In the genomic region with DNA sequence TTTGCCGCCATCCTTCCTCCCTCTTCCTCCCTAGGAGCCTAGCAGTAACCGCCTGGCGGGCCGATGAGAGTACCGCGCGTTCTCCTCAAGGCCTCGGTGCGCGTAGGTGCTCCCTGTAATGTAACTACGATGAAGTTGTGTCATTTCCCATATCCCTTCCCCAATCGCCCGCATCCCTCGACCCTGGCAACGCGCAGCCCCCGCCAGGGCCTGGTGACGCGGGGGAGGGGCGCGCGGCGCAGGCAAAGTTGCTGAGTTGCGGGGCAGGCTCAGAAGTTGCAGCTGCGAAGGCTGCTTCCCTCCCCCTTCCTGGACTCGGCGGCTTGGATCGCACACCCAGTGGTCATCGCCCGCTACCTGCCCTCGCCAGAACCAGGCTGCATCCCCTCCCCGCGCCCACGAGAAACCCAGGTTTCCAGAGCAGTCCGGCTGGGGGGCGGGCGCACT, we compare ENCODE assay signal across 8 mouse cellular contexts. TPM values are rescaled to one million over a fixed set of nuclear protein-coding genes. Genes with fewer than 3 reads are reported as not detected.
DNase-seq lines count a peak whose midpoint lies in the region; ATAC-seq and TF ChIP-seq lines count a peak whose summit lies in the region.

Rreb1 (plus strand) TSS at position 254 of the 447 bp plus-strand sequence.

- H3K27ac ChIP-seq in forebrain, embryonic 14.5 days (ENCODE audit: low read depth, low read length), result no peak within 1 kb of the TSS
- H3K27ac ChIP-seq in heart, embryonic 16.5 days (ENCODE audit: low read length), result no peak within 1 kb of the TSS; the same call in 1 of the 2 replicates
- peak within 1 kb of the TSS; percentile 38; the same call in 1 of the 2 replicates for H3K27ac ChIP-seq in liver, embryonic 15.5 days (replicated peaks)
- no peak within 1 kb of the TSS for H3K27ac ChIP-seq in neural tube, embryonic 11.5 days (ENCODE audit: low read depth, low read length)
- peak within 1 kb of the TSS; percentile 81 for H3K27ac ChIP-seq in thymus, adult 2 months (ENCODE audit: control insufficient read depth, insufficient read depth, low read length)

- no peak for TF ChIP-seq POLR2A in thymus, adult 2 months (IDR thresholded peaks at IDR 0.05; ENCODE audit: control insufficient read depth, extremely low read depth, insufficient read depth, low read length, poor library complexity)

- TF ChIP-seq CTCF in thymus, adult 2 months (IDR thresholded peaks at IDR 0.05; ENCODE audit: borderline replicate concordance, control insufficient read depth, extremely low read depth, insufficient read depth, low read length, poor library complexity), result 0 out of 2 replicates have a peak, but pooled peaks have one; percentile 27

- peak within 1 kb of the TSS; percentile 57 for H3K9ac ChIP-seq in forebrain, embryonic 14.5 days (ENCODE audit: low read length)
- peak within 1 kb of the TSS; percentile 80 for H3K9ac ChIP-seq in heart, embryonic 16.5 days (ENCODE audit: low read length)
- peak within 1 kb of the TSS; percentile 30 for H3K9ac ChIP-seq in liver, embryonic 15.5 days
- H3K9ac ChIP-seq in neural tube, embryonic 11.5 days (ENCODE audit: low read length), result peak within 1 kb of the TSS; percentile 55

- peak; percentile 71 for ATAC-seq in forebrain, embryonic 14.5 days
- peak; percentile 56 for ATAC-seq in heart, embryonic 16.5 days (replicated peaks; ENCODE audit: extremely low read depth, insufficient read depth, low FRiP score)
- 0 out of 2 replicates have a peak, but pooled peaks have one; percentile 37 for ATAC-seq in liver, embryonic 15.5 days (ENCODE audit: insufficient read depth)
- peak; percentile 50; the same call in 1 of the 2 replicates for ATAC-seq in neural tube, embryonic 11.5 days (ENCODE audit: insufficient read depth, low FRiP score, low TSS enrichment)

- peak within 1 kb of the TSS; percentile 100 for H3K4me2 ChIP-seq in forebrain, embryonic 14.5 days (ENCODE audit: low read length)
- H3K4me2 ChIP-seq in heart, embryonic 16.5 days (ENCODE audit: low read depth, low read length), result peak within 1 kb of the TSS; percentile 100
- H3K4me2 ChIP-seq in liver, embryonic 15.5 days, result peak within 1 kb of the TSS; percentile 91
- H3K4me2 ChIP-seq in neural tube, embryonic 11.5 days (ENCODE audit: low read depth), result peak within 1 kb of the TSS; percentile 100

- H3K9me3 ChIP-seq in forebrain, embryonic 14.5 days (replicated peaks; ENCODE audit: control insufficient read depth, low read length), result no peaks in the 10 kb centered on the region
- no peaks in the 10 kb centered on the region for H3K9me3 ChIP-seq in heart, embryonic 16.5 days (replicated peaks; ENCODE audit: control insufficient read depth, low read length)
- H3K9me3 ChIP-seq in liver, embryonic 15.5 days (replicated peaks), result no peaks in the 10 kb centered on the region
- H3K9me3 ChIP-seq in neural tube, embryonic 11.5 days (ENCODE audit: control insufficient read depth, low read length), result no peaks in the 10 kb centered on the region

- peaks cover 7% of the 10 kb centered on the region; the same call in 1 of the 2 replicates for H3K4me1 ChIP-seq in forebrain, embryonic 14.5 days (ENCODE audit: control insufficient read depth, insufficient read depth, low read length)
- H3K4me1 ChIP-seq in heart, embryonic 16.5 days (ENCODE audit: control insufficient read depth, insufficient read depth, low read length), result peaks cover 8% of the 10 kb centered on the region
- H3K4me1 ChIP-seq in liver, embryonic 15.5 days (replicated peaks), result peaks cover 27% of the 10 kb centered on the region
- peaks cover 3% of the 10 kb centered on the region; the same call in 1 of the 2 replicates for H3K4me1 ChIP-seq in neural tube, embryonic 11.5 days (ENCODE audit: control insufficient read depth, insufficient read depth, low read length)
- peaks cover 25% of the 10 kb centered on the region for H3K4me1 ChIP-seq in thymus, adult 2 months (replicated peaks; ENCODE audit: control insufficient read depth, insufficient read depth, low read length)

- peaks cover 29% of the 10 kb centered on the region for H3K27me3 ChIP-seq in forebrain, embryonic 14.5 days (replicated peaks; ENCODE audit: control insufficient read depth, insufficient read depth, low read length)
- H3K27me3 ChIP-seq in heart, embryonic 16.5 days (ENCODE audit: control insufficient read depth, insufficient read depth, low read length), result 0 out of 2 replicates have a peak, but pooled peaks cover 2% of the 10 kb centered on the region
- peaks cover 26% of the 10 kb centered on the region for H3K27me3 ChIP-seq in liver, embryonic 15.5 days
- H3K27me3 ChIP-seq in neural tube, embryonic 11.5 days (ENCODE audit: control insufficient read depth, insufficient read depth, low read length), result peaks cover 15% of the 10 kb centered on the region
- H3K27me3 ChIP-seq in thymus, adult 2 months (ENCODE audit: control insufficient read depth, insufficient read depth, low read length), result no peaks in the 10 kb centered on the region

- DNase-seq in urinary bladder, adult 18-20 months (ENCODE audit: low spot score in 2 of 2), result peak; percentile 14 to 57
- DNase-seq in urinary bladder, postnatal 10 days (ENCODE audit: low spot score), result no peak
- DNase-seq in forebrain, embryonic 14.5 days (ENCODE audit: low spot score), result peak; percentile 47
- DNase-seq in kidney, postnatal 36 days, result peak; percentile 44 to 70
- peak; percentile 58 for DNase-seq in neural tube, embryonic 11.5 days (ENCODE audit: low spot score)
- DNase-seq in thymus, adult 2 months, result peak; percentile 72

- H3K4me3 ChIP-seq in forebrain, embryonic 14.5 days (ENCODE audit: low read depth, low read length), result peak within 1 kb of the TSS; percentile 49
- peak within 1 kb of the TSS; percentile 73 for H3K4me3 ChIP-seq in heart, embryonic 16.5 days (ENCODE audit: low read length)
- peak within 1 kb of the TSS; percentile 59 for H3K4me3 ChIP-seq in liver, embryonic 15.5 days (replicated peaks)
- peak within 1 kb of the TSS; percentile 52 for H3K4me3 ChIP-seq in neural tube, embryonic 11.5 days (ENCODE audit: low read depth, low read length)
- H3K4me3 ChIP-seq in thymus, adult 2 months (ENCODE audit: control insufficient read depth, insufficient read depth, low read length), result peak within 1 kb of the TSS; percentile 74

- under 1% methylated on average over 35 of the region's 37 CpGs for WGBS in forebrain, embryonic 14.5 days
- under 1% methylated on average over 34 of the region's 37 CpGs for WGBS in heart, embryonic 16.5 days
- WGBS in liver, embryonic 15.5 days (ENCODE audit: insufficient replicate concordance), result under 1% methylated on average over 36 of the region's 37 CpGs
- under 1% methylated on average over 35 of the region's 37 CpGs for WGBS in neural tube, embryonic 11.5 days
- 1% methylated on average over 37 of the region's 37 CpGs for WGBS in thymus, adult 2 months

- no peaks in the 10 kb centered on the region for H3K36me3 ChIP-seq in forebrain, embryonic 14.5 days (ENCODE audit: control insufficient read depth, insufficient read depth, low read length)
- H3K36me3 ChIP-seq in heart, embryonic 16.5 days (ENCODE audit: control insufficient read depth, insufficient read depth), result no peaks in the 10 kb centered on the region
- H3K36me3 ChIP-seq in liver, embryonic 15.5 days (replicated peaks), result no peaks in the 10 kb centered on the region
- no peaks in the 10 kb centered on the region for H3K36me3 ChIP-seq in neural tube, embryonic 11.5 days (ENCODE audit: control insufficient read depth, insufficient read depth, low read length)
- H3K36me3 ChIP-seq in thymus, adult 2 months (ENCODE audit: control insufficient read depth, insufficient read depth, low read length), result no peaks in the 10 kb centered on the region

RNA-seq across cellular contexts. Expression of gene Rreb1, which starts in this region (rescaled TPM):
- 1.4 and 1.5 TPM in 2 replicates for polyA plus RNA-seq in forebrain, embryonic 14.5 days (2014; fragmentation: Nextera tagmentation; extraction: Ambion mirVana)
- polyA plus RNA-seq in heart, embryonic 16.5 days (2015; fragmentation: Nextera tagmentation; extraction: Ambion mirVana), result 13.0 TPM in 2 replicates
- polyA plus RNA-seq in liver, embryonic 15.5 days (2015; fragmentation: Nextera tagmentation; extraction: Ambion mirVana), result 5.0 and 5.4 TPM in 2 replicates
- 5.9 and 6.4 TPM in 2 replicates for polyA plus RNA-seq in neural tube, embryonic 11.5 days (2014; fragmentation: Nextera tagmentation; extraction: Ambion mirVana)
- 37.5 and 46.9 TPM in 2 replicates for polyA plus RNA-seq in thymus, adult 2 months (2012; rRNA removed)

Comparison
In these comparisons a context has a peak if more than half of its experiments do, and no peak if none do; other contexts are left out.
1. H3K27ac ChIP-seq: peak in liver, embryonic 15.5 days (single experiment) and thymus, adult 2 months (single experiment); none in forebrain, embryonic 14.5 days (single experiment), heart, embryonic 16.5 days (single experiment) and neural tube, embryonic 11.5 days (single experiment).
2. H3K9ac ChIP-seq: peak in every context shown above with its lines; median percentile 80 in heart, embryonic 16.5 days; 57 in forebrain, embryonic 14.5 days; 55 in neural tube, embryonic 11.5 days; 30 in liver, embryonic 15.5 days.
3. Peak in every context shown above with its lines, with median percentiles within 50 percentile points of each other: ATAC-seq, H3K4me2 ChIP-seq and H3K4me3 ChIP-seq.